Mouse (Mus musculus) intestine, postnatal 0 days (tissue): ENCODE data around the gene Lhfp. TPM values are rescaled to one million over a fixed set of nuclear protein-coding genes. Genes with fewer than 3 reads are reported as not detected.

Experiments used
- ATAC-seq: fragments of 200-750 bp; cut with Nextera tagmentation; 2 replicates; pipeline ENCODE4 v1.8.0; 2017; ENCODE audit warnings: mild to moderate bottlenecking, moderate TSS enrichment, moderate library complexity
- H3K27ac ChIP-seq: fragments of 300-500 bp; sonication (generic); 2 replicates; pipeline ENCODE4 v1.5.1; 2014; ENCODE audit warnings: mild to moderate bottlenecking, low read depth, low read length, moderate library complexity
- H3K27me3 ChIP-seq: fragments of 300-500 bp; sonication (generic); replicated peaks from 2 replicates; pipeline ENCODE4 v1.6.1; 2014; ENCODE audit warnings: low read length, mixed read lengths; ENCODE audit not compliant: control insufficient read depth, insufficient read depth
- H3K36me3 ChIP-seq: fragments of 300-500 bp; sonication (generic); 2 replicates; pipeline ENCODE4 v1.6.1; 2014; ENCODE audit warnings: mild to moderate bottlenecking, moderate library complexity; ENCODE audit not compliant: control insufficient read depth, insufficient read depth
- H3K4me1 ChIP-seq: fragments of 300-500 bp; sonication (generic); replicated peaks from 2 replicates; pipeline ENCODE4 v1.6.1; 2014; ENCODE audit warnings: antibody characterized with exemption, low read length, mixed read lengths; ENCODE audit not compliant: control insufficient read depth, insufficient read depth
- H3K4me2 ChIP-seq: fragments of 300-500 bp; sonication (generic); replicated peaks from 2 replicates; pipeline ENCODE4 v1.6.1; 2014; ENCODE audit warnings: low read depth, mild to moderate bottlenecking, moderate library complexity
- H3K4me3 ChIP-seq: fragments of 300-500 bp; sonication (generic); 2 replicates; pipeline ENCODE4 v1.5.1; 2014; ENCODE audit warnings: low read depth, low read length
- H3K9ac ChIP-seq: fragments of 300-500 bp; sonication (generic); 2 replicates; pipeline ENCODE4 v1.6.1; 2014; ENCODE audit warnings: mild to moderate bottlenecking, low read depth, low read length
- H3K9me3 ChIP-seq: fragments of 300-500 bp; sonication (generic); 2 replicates; pipeline ENCODE4 v1.6.1; 2016; ENCODE audit warnings: mixed run types; ENCODE audit not compliant: control insufficient read depth
- CTCF ChIP-seq: sonication (generic); IDR thresholded peaks from 2 replicates; pipeline ENCODE4 v1.5.1; 2016; ENCODE audit warnings: low read depth, mild to moderate bottlenecking, control low read depth, antibody characterized with exemption, moderate library complexity
- WGBS: fragments of 180-500 bp; shearing (Covaris S2); extraction: QIAGEN DNeasy Blood & Tissue Kit; methylation state at CpG from one replicate; pipeline ENCODE4 v1.1.7; 2014; 5-methylcytosine and 5-hydroxymethylcytosine counted together
- polyA plus RNA-seq: library from polyadenylated mRNA; unstranded; fragments of >200 nt; fragmentation: Nextera tagmentation; extraction: Ambion mirVana; gene quantifications from 2 replicates; pipeline ENCODE4 v1.2.1, GENCODE M21; 2015

Gene Lhfp
- polyA plus RNA-seq, 1 experiment from 2014 or later = 30.2 TPM

DNA sequence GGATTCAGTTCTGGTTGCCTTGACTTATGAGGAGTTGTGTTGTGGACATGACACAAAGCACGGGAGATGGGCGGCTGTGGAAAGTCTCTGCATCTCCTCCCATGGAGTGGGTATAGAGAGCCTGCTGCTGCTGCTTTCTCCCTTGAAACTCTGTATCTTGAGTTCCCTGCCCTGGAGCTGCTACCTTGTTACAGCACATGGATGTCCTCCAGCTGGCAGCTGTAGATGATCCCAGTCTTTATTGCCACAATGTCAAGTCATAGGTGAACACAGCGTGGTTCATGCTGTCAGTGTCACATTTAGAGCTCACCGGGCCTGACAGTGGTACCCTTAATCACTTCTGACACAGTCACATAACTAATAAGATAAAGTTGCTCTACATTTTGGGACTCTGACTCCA is 251.7 kb downstream of the Lhfp start:
- Histone ChIP-seq H3K27ac (no peak overlapping the region), H3K27me3 (no peaks in the 10 kb centered on the region), H3K9me3 (no peaks in the 10 kb centered on the region), H3K9ac (no peak overlapping the region), H3K36me3 (no peaks in the 10 kb centered on the region), H3K4me1 (no peaks in the 10 kb centered on the region), H3K4me3 (no peak overlapping the region), H3K4me2 (no peak overlapping the region)
- no peak for TF ChIP-seq CTCF
- ATAC-seq = no peak
- 88% methylated on average over 4 of the region's 4 CpGs for WGBS

- no peak overlapping the region for H3K27ac ChIP-seq
- no peak overlapping the region for H3K9ac ChIP-seq
- no peak for TF ChIP-seq CTCF
- no peak overlapping the region for H3K4me3 ChIP-seq
- no peak for ATAC-seq
- 69% methylated on average over 4 of the region's 4 CpGs for whole genome bisulfite sequencing
- H3K9me3 ChIP-seq = no peaks in the 10 kb centered on the region
- H3K4me2 ChIP-seq = no peak overlapping the region
- H3K36me3 ChIP-seq = no peaks in the 10 kb centered on the region
- H3K4me1 ChIP-seq = no peaks in the 10 kb centered on the region
- H3K27me3 ChIP-seq = no peaks in the 10 kb centered on the region
These were observed 252.6 kb downstream of the Lhfp start for GRCm38 (mm10) chr3:53293901-53294433.

DNA sequence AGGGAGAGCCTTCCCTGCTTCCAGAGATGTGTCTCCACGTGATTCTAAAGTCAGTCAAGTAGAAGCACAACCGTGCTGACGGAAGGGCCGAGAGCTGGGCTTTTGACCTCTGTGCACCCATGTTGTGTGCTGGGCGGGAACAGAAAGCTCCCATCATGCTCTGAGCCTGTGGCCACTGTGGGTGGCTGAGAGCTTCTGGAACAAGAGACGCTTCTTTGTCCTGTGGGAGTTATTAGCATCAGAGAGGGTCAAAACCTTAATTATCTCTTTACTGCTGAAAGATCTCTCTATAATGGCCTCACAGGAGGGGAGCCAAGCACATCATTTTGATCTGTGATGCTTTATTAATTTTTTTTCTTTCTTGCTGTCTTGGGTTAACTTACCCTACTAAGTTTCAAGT is 253.5 kb downstream of the Lhfp start:
- Histone ChIP-seq H3K4me2 (no peak overlapping the region), H3K9ac (no peak overlapping the region), H3K27ac (no peak overlapping the region), H3K27me3 (no peaks in the 10 kb centered on the region), H3K36me3 (no peaks in the 10 kb centered on the region), H3K4me1 (no peaks in the 10 kb centered on the region), H3K4me3 (no peak overlapping the region), H3K9me3 (no peaks in the 10 kb centered on the region)
- no peak for ATAC-seq
- 77% methylated on average over 6 of the region's 6 CpGs for WGBS
- no peak for TF ChIP-seq CTCF

DNA sequence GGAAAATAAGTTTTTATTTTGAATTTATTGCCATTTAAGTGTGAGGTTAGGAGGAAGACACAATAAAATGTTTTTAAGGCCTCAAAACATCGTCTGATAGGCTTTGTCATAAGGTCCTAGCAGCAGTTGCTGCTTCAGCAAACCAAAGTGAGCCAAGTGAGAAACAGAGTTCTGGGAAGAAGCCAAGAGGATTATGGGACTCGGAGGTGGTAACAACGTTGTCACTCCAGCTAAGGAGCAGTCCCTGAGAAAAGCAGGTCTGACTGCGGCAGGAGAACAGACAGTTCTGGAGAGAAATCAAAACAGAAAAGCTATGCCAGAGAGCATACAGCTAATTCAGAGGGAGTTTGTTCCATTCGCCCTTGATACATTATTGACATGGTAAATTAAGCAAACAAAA is 260.5 kb downstream of the Lhfp start:
- H3K9ac ChIP-seq = no peak overlapping the region
- no peak overlapping the region for H3K4me2 ChIP-seq
- H3K27ac ChIP-seq = no peak overlapping the region
- no peaks in the 10 kb centered on the region for H3K36me3 ChIP-seq
- ATAC-seq = no peak
- H3K27me3 ChIP-seq = no peaks in the 10 kb centered on the region
- no peaks in the 10 kb centered on the region for H3K4me1 ChIP-seq
- 67% methylated on average over 5 of the region's 5 CpGs for WGBS
- H3K9me3 ChIP-seq = no peaks in the 10 kb centered on the region
- no peak for TF ChIP-seq CTCF
- H3K4me3 ChIP-seq = no peak overlapping the region

DNA sequence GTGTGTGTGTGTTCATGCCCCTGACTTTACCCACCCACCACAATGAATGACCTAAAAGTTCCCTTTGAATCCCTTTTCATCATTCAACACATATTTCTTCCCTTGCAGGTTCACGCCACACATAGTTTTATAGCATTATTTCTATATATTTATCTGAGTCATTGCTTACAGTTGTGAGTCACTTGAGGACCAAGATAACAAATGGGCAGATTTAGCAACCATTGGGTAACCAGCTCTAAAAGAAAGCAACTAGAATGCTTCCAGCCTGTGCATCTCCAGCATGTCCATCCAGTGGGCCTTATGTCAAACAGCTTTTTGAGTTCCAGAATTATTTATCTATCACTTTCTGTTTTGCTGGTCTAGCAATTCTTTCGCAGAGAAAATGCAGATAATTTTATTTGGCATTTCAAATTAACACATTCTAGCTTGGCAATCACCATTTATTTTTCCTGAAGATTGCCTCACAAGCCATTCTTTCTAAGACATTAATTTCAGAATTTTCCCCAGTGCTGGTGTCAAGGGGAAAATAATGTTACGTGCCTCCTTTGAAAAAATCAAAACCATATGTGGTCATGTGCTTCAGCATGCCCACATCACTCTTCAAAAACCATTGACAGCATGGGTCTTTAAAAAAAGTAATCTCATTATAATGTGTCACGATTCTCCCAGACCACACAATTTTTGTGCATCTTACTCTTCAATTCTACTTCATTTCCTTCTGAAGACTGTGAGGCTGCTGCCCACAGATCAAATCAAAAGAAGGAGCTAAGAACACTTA is 263.0 kb downstream of the Lhfp start:
- 82% methylated on average over 4 of the region's 4 CpGs for WGBS
- Histone ChIP-seq H3K9ac (no peak overlapping the region), H3K36me3 (no peaks in the 10 kb centered on the region), H3K27me3 (no peaks in the 10 kb centered on the region), H3K4me1 (no peaks in the 10 kb centered on the region), H3K4me2 (no peak overlapping the region), H3K4me3 (no peak overlapping the region), H3K9me3 (no peaks in the 10 kb centered on the region), H3K27ac (no peak overlapping the region)
- no peak for ATAC-seq
- no peak for TF ChIP-seq CTCF

GRCm38 (mm10) chr3:53305860-53306259 is 264.5 kb downstream of the Lhfp start:
- H3K36me3 ChIP-seq = no peaks in the 10 kb centered on the region
- WGBS = 87% methylated on average over 1 of the region's 1 CpGs
- no peak overlapping the region for H3K9ac ChIP-seq
- no peak overlapping the region for H3K4me3 ChIP-seq
- no peaks in the 10 kb centered on the region for H3K9me3 ChIP-seq
- H3K27ac ChIP-seq = no peak overlapping the region
- no peak for ATAC-seq
- H3K4me1 ChIP-seq = no peaks in the 10 kb centered on the region
- no peak overlapping the region for H3K4me2 ChIP-seq
- TF ChIP-seq CTCF = no peak
- no peaks in the 10 kb centered on the region for H3K27me3 ChIP-seq
